Mouse (Mus musculus): ENCODE data around the gene Tmem262. TPM values are rescaled to one million over a fixed set of nuclear protein-coding genes. Genes with fewer than 3 reads are reported as not detected.

Tmem262 gene
- total RNA-seq, 2 experiments from 2014 or later = not detected

GRCm38 (mm10) chr19:6126289-6126688 is 46.5 kb downstream of the Tmem262 start:
- DNase-seq (ENCODE audit: low spot score in 2 of 2) = peak; percentile 42 to 43
- intact Hi-C loops (cut with DNase I) = loop anchor here (5.0 kb wide), 1 partner anchor 111 kb away; the partner anchor contains the start of gene Ppp2r5b

GRCm38 (mm10) chr19:6126789-6127580 is 47.2 kb downstream of the Tmem262 start:
- no peak for DNase-seq (ENCODE audit: low spot score in 2 of 2)
- intact Hi-C loops (cut with DNase I) = loop anchor here (5.0 kb wide), 1 partner anchor 110 kb away; the partner anchor contains the start of gene Ppp2r5b

- peak; percentile 93 to 97 for DNase-seq (ENCODE audit: low spot score in 2 of 2)
- intact Hi-C loops (cut with DNase I) = loop anchor here (5.0 kb wide), 1 partner anchor 109 kb away; the partner anchor contains the start of gene Ppp2r5b
Measured at GRCm38 (mm10) chr19:6127760-6128341, 48.0 kb downstream of the Tmem262 start, which contains the start of gene Snx15. Gene Snx15, minus strand, starts transcription at chr19:6128304.

Small RNA genes lying within 50 kb of the gene (microRNA-seq; reads per million reads assigned to microRNA genes)
- 2.6 to 4.0 reads per million in 2 experiments for gene Mir6988

Other genes starting within 250 kb of the Tmem262 start
- 10 to 100 TPM; 11.1 to 12.1 TPM for gene Frmd8, start 204.8 kb upstream of the Tmem262 start, total RNA-seq (2021)
- gene Slc25a45, start 202.2 kb upstream of the Tmem262 start, total RNA-seq (2021) = 1 to 10 TPM; 2.8 to 3.0 TPM
- gene Tigd3, start 185.9 kb upstream of the Tmem262 start, total RNA-seq (2021) = 1 to 10 TPM; 5.6 to 5.9 TPM
- gene Dpf2, start 167.0 kb upstream of the Tmem262 start, total RNA-seq (2021) = 10 to 100 TPM; 87.6 to 90.4 TPM
- gene Cdc42ep2, start 155.2 kb upstream of the Tmem262 start, total RNA-seq (2021) = 1 to 10 TPM; 7.1 to 8.0 TPM
- 1 to 10 TPM; 6.2 to 6.6 TPM for gene Pola2, start 115.8 kb upstream of the Tmem262 start, total RNA-seq (2021)
- not detected for gene Slc22a20, start 93.9 kb upstream of the Tmem262 start, total RNA-seq (2021)
- 10 to 100 TPM; 14.5 to 17.4 TPM for gene Capn1, start 64.1 kb upstream of the Tmem262 start, total RNA-seq (2021)
- 10 to 100 TPM; 41.2 to 44.4 TPM for gene Syvn1, start 33.5 kb upstream of the Tmem262 start, total RNA-seq (2021)
- gene Mrpl49, start 22.2 kb upstream of the Tmem262 start, total RNA-seq (2021) = 10 to 100 TPM; 49.8 to 54.3 TPM
- gene Fau, start 22.2 kb upstream of the Tmem262 start, total RNA-seq (2021) = 100 to 1,000 TPM; 597 to 658 TPM
- gene Znhit2, start 18.8 kb upstream of the Tmem262 start, total RNA-seq (2021) = 10 to 100 TPM; 39.4 to 41.7 TPM
- 10 to 100 TPM; 41.3 to 46.1 TPM for gene Tm7sf2, start 11.7 kb upstream of the Tmem262 start, total RNA-seq (2021)
- gene Vps51, start 2.8 kb upstream of the Tmem262 start, total RNA-seq (2021) = 10 to 100 TPM; 73.9 to 87.1 TPM
- 1 to 10 TPM in 1 of 2 experiments, under 1 TPM in 1; 0.59 to 1.3 TPM for gene Gm28374, start 2.2 kb downstream of the Tmem262 start, total RNA-seq (2021)
- 10 to 100 TPM; 32.8 to 35.0 TPM for gene Zfpl1, start 4.9 kb downstream of the Tmem262 start, total RNA-seq (2021)
- gene Cdca5, start 5.0 kb downstream of the Tmem262 start, total RNA-seq (2021) = under 1 TPM; 0.38 to 0.44 TPM
- not detected for gene AC131692.1, start 14.4 kb downstream of the Tmem262 start, total RNA-seq (2021)
- gene Naaladl1, start 25.7 kb downstream of the Tmem262 start, total RNA-seq (2021) = not detected
- gene Sac3d1, start 38.6 kb downstream of the Tmem262 start, total RNA-seq (2021) = 10 to 100 TPM; 23.7 to 24.7 TPM
- 10 to 100 TPM; 39.2 to 42.9 TPM for gene Snx15, start 48.3 kb downstream of the Tmem262 start, total RNA-seq (2021)
- gene Batf2, start 61.0 kb downstream of the Tmem262 start, total RNA-seq (2021) = under 1 TPM in 1 of 2 experiments, not detected in 1; 0.33 TPM
- gene Arl2, start 61.5 kb downstream of the Tmem262 start, total RNA-seq (2021) = 10 to 100 TPM; 61.2 to 69.7 TPM
- under 1 TPM; 0.27 to 0.40 TPM for gene Majin, start 104.4 kb downstream of the Tmem262 start, total RNA-seq (2021)
- gene Gpha2, start 146.3 kb downstream of the Tmem262 start, total RNA-seq (2021) = not detected
- 100 to 1,000 TPM; 187 to 194 TPM for gene Ppp2r5b, start 155.8 kb downstream of the Tmem262 start, total RNA-seq (2021)
- gene Atg2a, start 161.6 kb downstream of the Tmem262 start, total RNA-seq (2021) = 10 to 100 TPM; 37.8 to 38.5 TPM
- 10 to 100 TPM; 44.2 to 51.7 TPM for gene Ehd1, start 196.7 kb downstream of the Tmem262 start, total RNA-seq (2021)
- 1 to 10 TPM; 2.7 to 3.1 TPM for gene Cdc42bpg, start 226.4 kb downstream of the Tmem262 start, total RNA-seq (2021)

Measured in left cerebral cortex, postnatal 14 days (tissue).